Mouse (Mus musculus) layer of hippocampus, adult 8-10 months (tissue): ENCODE measurements at regions not wholly inside any gene's neighbourhood (a gene's known extent, or its start where the extent isn't known, plus 50 kb on each side); places are given as distances from the start of the nearest gene placed in this dataset.
"Not testable (repeated sequence)": the region's sequence is repeated elsewhere in the genome, so short reads cannot be mapped to it uniquely, and the experiment has no call there.

Experiments used
- DNase-seq, 2 experiments: peaks; one replicate each; pipeline ENCODE4 v3.0.0; 2022; ENCODE audit warnings: low spot score in 2 of 2

GRCm38 (mm10) chr1:194565574-194565973 lies 52.4 kb upstream of the Plxna2 start:
- no peak for DNase-seq

GRCm38 (mm10) chr1:194563946-194564345 lies 54.1 kb upstream of the Plxna2 start:
- peak; percentile 11 to 36 for DNase-seq

- DNase-seq, result no peak
Measured at GRCm38 (mm10) chr1:194561098-194561497, 56.9 kb upstream of the Plxna2 start.

- no peak for DNase-seq
Measured at GRCm38 (mm10) chr1:194548661-194549060, 69.4 kb upstream of the Plxna2 start.

- DNase-seq, result no peak
Measured at GRCm38 (mm10) chr1:194548243-194548642, 69.8 kb upstream of the Plxna2 start.

GRCm38 (mm10) chr1:194540923-194541322 lies 77.1 kb upstream of the Plxna2 start:
- peak; percentile 11 to 18 for DNase-seq

GRCm38 (mm10) chr1:194527342-194528165 lies 90.5 kb upstream of the Plxna2 start:
- no peak for DNase-seq

GRCm38 (mm10) chr1:194524976-194525375 lies 93.0 kb upstream of the Plxna2 start:
- no peak for DNase-seq

- no peak for DNase-seq
Measured at GRCm38 (mm10) chr1:194521216-194521615, 96.8 kb upstream of the Plxna2 start.

GRCm38 (mm10) chr1:194519509-194520220 lies 98.4 kb upstream of the Plxna2 start:
- no peak for DNase-seq

- no peak for DNase-seq
Measured at GRCm38 (mm10) chr1:194516136-194516535, 101.9 kb upstream of the Plxna2 start.

- no peak for DNase-seq
Measured at GRCm38 (mm10) chr1:194508314-194508713, 109.7 kb upstream of the Plxna2 start.

- DNase-seq, result no peak
Measured at GRCm38 (mm10) chr1:194505826-194506225, 112.2 kb upstream of the Plxna2 start.

GRCm38 (mm10) chr1:194504207-194504606 lies 113.8 kb upstream of the Plxna2 start:
- no peak for DNase-seq

- no peak for DNase-seq
Measured at GRCm38 (mm10) chr1:194503517-194503916, 114.5 kb upstream of the Plxna2 start.

- no peak for DNase-seq
Measured at GRCm38 (mm10) chr1:194496424-194496823, 121.6 kb upstream of the Plxna2 start.

GRCm38 (mm10) chr1:194491111-194491510 lies 126.9 kb upstream of the Plxna2 start:
- no peak for DNase-seq

GRCm38 (mm10) chr1:194488126-194488525 lies 129.9 kb upstream of the Plxna2 start:
- DNase-seq, result no peak

- no peak for DNase-seq
Measured at GRCm38 (mm10) chr1:194482717-194483059, 135.3 kb upstream of the Plxna2 start.

GRCm38 (mm10) chr1:194482001-194482716 lies 135.9 kb upstream of the Plxna2 start:
- DNase-seq, result no peak

- DNase-seq, result not testable (repeated sequence)
Measured at GRCm38 (mm10) chr1:194471281-194471680, 146.7 kb upstream of the Plxna2 start.

- peak; percentile 12 to 15 for DNase-seq
Measured at GRCm38 (mm10) chr1:194452480-194452879, 165.5 kb upstream of the Plxna2 start.
